ENCODE assay signal across 17 mouse cellular contexts in genomic region chr6:149471477-149471876, GRCm38 (mm10).
DNase-seq lines count a peak whose midpoint lies in the region; ATAC-seq lines count a peak whose summit lies in the region.
"Had no signal": no experiment of that assay in that cellular context is flagged by ENCODE, and none has a peak within 500 bp of the region (broad histone marks: within the 10 kb centered on the region; RNA-seq: fewer than 3 reads in every experiment).

No protein-coding gene starts in this region.

- no peak for DNase-seq in hindbrain, embryonic 10.5 days (ENCODE audit: low spot score)
- DNase-seq in testis, postnatal 10 days (ENCODE audit: low spot score) = peak; percentile 38
- no peak for DNase-seq in testis, postnatal 14 days (ENCODE audit: low spot score)
- peak; percentile 8 for DNase-seq in ZHBTc4 (ENCODE audit: low read depth, low spot score)
- no peak for DNase-seq in layer of hippocampus, postnatal 36 days
- DNase-seq: adrenal gland, adult 2 months; adrenal gland, postnatal 25 days; cerebellum, adult 18-20 months; cerebellum, adult 9-11 months; gastrocnemius, postnatal 36 days; heart, adult 18-20 months; heart, postnatal 14 days had no signal

- H3K9me3 ChIP-seq in hindbrain, embryonic 15.5 days = no peaks in the 10 kb centered on the region
- no peaks in the 10 kb centered on the region for H3K9me3 ChIP-seq in hindbrain, embryonic 10.5 days
- H3K9me3 ChIP-seq: forebrain, embryonic 15.5 days; heart, embryonic 10.5 days had no signal

- H3K27me3 ChIP-seq in hindbrain, embryonic 15.5 days = no peaks in the 10 kb centered on the region
- no peaks in the 10 kb centered on the region for H3K27me3 ChIP-seq in hindbrain, embryonic 10.5 days (ENCODE audit: insufficient read depth, poor library complexity, severe bottlenecking)
- H3K27me3 ChIP-seq: forebrain, embryonic 15.5 days had no signal

- 79% methylated on average over 15 of the region's 15 CpGs for WGBS in hindbrain, embryonic 15.5 days
- WGBS in hindbrain, embryonic 10.5 days = 76% methylated on average over 15 of the region's 15 CpGs

- no peak overlapping the region for H3K27ac ChIP-seq in hindbrain, embryonic 15.5 days (replicated peaks)
- H3K27ac ChIP-seq in hindbrain, embryonic 10.5 days = no peak overlapping the region
- H3K27ac ChIP-seq: forebrain, embryonic 15.5 days; heart, embryonic 10.5 days; hindbrain, postnatal 0 days had no signal

- H3K36me3 ChIP-seq in hindbrain, embryonic 15.5 days = no peaks in the 10 kb centered on the region
- no peaks in the 10 kb centered on the region for H3K36me3 ChIP-seq in hindbrain, embryonic 10.5 days
- H3K36me3 ChIP-seq: forebrain, embryonic 15.5 days; G1E; heart, embryonic 10.5 days had no signal

- H3K9ac ChIP-seq in hindbrain, embryonic 15.5 days = no peak overlapping the region
- H3K9ac ChIP-seq: forebrain, embryonic 15.5 days had no signal

- H3K4me3 ChIP-seq in hindbrain, embryonic 15.5 days = no peak overlapping the region
- no peak overlapping the region for H3K4me3 ChIP-seq in hindbrain, embryonic 10.5 days
- H3K4me3 ChIP-seq: forebrain, embryonic 15.5 days; heart, embryonic 10.5 days had no signal

- ATAC-seq in hindbrain, embryonic 15.5 days (ENCODE audit: low FRiP score, low read depth) = 0 out of 2 replicates have a peak, but pooled peaks have one; percentile 27
- ATAC-seq: forebrain, embryonic 15.5 days; hindbrain, postnatal 0 days had no signal

- no peak overlapping the region for H3K4me2 ChIP-seq in hindbrain, embryonic 15.5 days
- H3K4me2 ChIP-seq: forebrain, embryonic 15.5 days had no signal

- H3K4me1 ChIP-seq in hindbrain, embryonic 15.5 days (replicated peaks) = no peaks in the 10 kb centered on the region
- no peaks in the 10 kb centered on the region for H3K4me1 ChIP-seq in hindbrain, embryonic 10.5 days (replicated peaks)
- H3K4me1 ChIP-seq: forebrain, embryonic 15.5 days had no signal

Comparison
In these comparisons a context has a peak if more than half of its experiments do, and no peak if none do; other contexts are left out.
1. DNase-seq: peak in testis, postnatal 10 days (single experiment) and ZHBTc4 (single experiment); none in hindbrain, embryonic 10.5 days (single experiment), testis, postnatal 14 days (single experiment) and layer of hippocampus, postnatal 36 days (0 of 2).